Mouse (Mus musculus) kidney, embryonic 14.5 days (tissue): ENCODE measurements at regions not wholly inside any gene's neighbourhood (a gene's known extent, or its start where the extent isn't known, plus 50 kb on each side); places are given as distances from the start of the nearest gene placed in this dataset.
"Not testable (repeated sequence)": the region's sequence is repeated elsewhere in the genome, so short reads cannot be mapped to it uniquely, and the experiment has no call there.

Experiments used
- ATAC-seq: fragments of 200-750 bp; cut with Nextera tagmentation; 2 replicates; pipeline ENCODE4 v1.8.0; 2017; ENCODE audit warnings: moderate number of reproducible peaks, mild to moderate bottlenecking, moderate TSS enrichment, moderate library complexity; ENCODE audit not compliant: low FRiP score, low TSS enrichment
- H3K27ac ChIP-seq: fragments of 300-500 bp; sonication (generic); 2 replicates; pipeline ENCODE4 v1.5.1; 2014; ENCODE audit warnings: low read depth, mild to moderate bottlenecking, low read length, moderate library complexity, mixed read lengths
- H3K27me3 ChIP-seq: fragments of 300-500 bp; sonication (generic); 2 replicates; pipeline ENCODE4 v1.6.1; 2014; ENCODE audit warnings: mild to moderate bottlenecking, low read length; ENCODE audit not compliant: control insufficient read depth, insufficient read depth
- H3K36me3 ChIP-seq: fragments of 300-500 bp; sonication (generic); 2 replicates; pipeline ENCODE4 v1.6.1; 2014; ENCODE audit warnings: low read length, mixed read lengths; ENCODE audit not compliant: control insufficient read depth, insufficient read depth
- H3K4me1 ChIP-seq: fragments of 300-500 bp; sonication (generic); 2 replicates; pipeline ENCODE4 v1.6.1; 2014; ENCODE audit warnings: low read length, mixed read lengths; ENCODE audit not compliant: control insufficient read depth, insufficient read depth
- H3K4me2 ChIP-seq: fragments of 300-500 bp; sonication (generic); replicated peaks from 2 replicates; pipeline ENCODE4 v1.6.1; 2014; ENCODE audit warnings: low read depth, mild to moderate bottlenecking, low read length
- H3K4me3 ChIP-seq: fragments of 300-500 bp; sonication (generic); 2 replicates; pipeline ENCODE4 v1.5.1; 2014; ENCODE audit warnings: mild to moderate bottlenecking, low read length
- H3K9ac ChIP-seq: fragments of 300-500 bp; sonication (generic); 2 replicates; pipeline ENCODE4 v1.6.1; 2014; ENCODE audit warnings: low read depth, mild to moderate bottlenecking, low read length, moderate library complexity
- H3K9me3 ChIP-seq: fragments of 300-500 bp; sonication (generic); 2 replicates; pipeline ENCODE4 v1.6.1; 2016; ENCODE audit warnings: low read length; ENCODE audit not compliant: control insufficient read depth
- WGBS: fragments of 180-500 bp; shearing (Covaris S2); extraction: QIAGEN DNeasy Blood & Tissue Kit; methylation state at CpG from one replicate; pipeline ENCODE4 v1.1.7; 2014; 5-methylcytosine and 5-hydroxymethylcytosine counted together

DNA sequence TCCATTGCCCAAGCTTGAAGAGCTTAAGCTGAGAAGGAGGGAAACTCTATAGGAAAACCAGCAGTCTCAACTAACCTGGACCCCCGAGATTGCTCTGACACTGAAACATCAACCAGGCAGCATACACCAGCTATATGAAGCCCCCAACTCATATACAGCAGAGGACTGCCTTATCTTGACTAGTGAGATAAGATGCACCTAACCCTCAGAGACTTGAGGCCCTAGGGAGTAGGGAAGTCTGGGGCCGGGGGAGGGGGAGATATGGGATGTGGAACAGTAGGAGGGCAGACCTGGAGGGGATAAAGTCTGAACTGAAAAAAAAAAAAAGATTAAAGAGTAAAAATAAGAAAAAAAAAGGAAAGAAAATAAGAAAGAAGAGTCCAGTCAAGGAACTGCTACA is 540.5 kb upstream of the Pkdcc start:
- no peak overlapping the region for H3K4me3 ChIP-seq
- no peaks in the 10 kb centered on the region for H3K4me1 ChIP-seq
- 93% methylated on average over 2 of the region's 2 CpGs for WGBS
- no peak overlapping the region for H3K27ac ChIP-seq
- H3K9me3 ChIP-seq, result 0 out of 2 replicates have a peak, but pooled peaks cover 2% of the 10 kb centered on the region
- no peaks in the 10 kb centered on the region for H3K27me3 ChIP-seq
- no peak overlapping the region for H3K4me2 ChIP-seq
- no peak for ATAC-seq
- H3K36me3 ChIP-seq, result no peaks in the 10 kb centered on the region
- no peak overlapping the region for H3K9ac ChIP-seq

- H3K4me1 ChIP-seq, ATAC-seq, H3K9me3 ChIP-seq, H3K27ac ChIP-seq, H3K36me3 ChIP-seq, H3K9ac ChIP-seq, H3K4me2 ChIP-seq, H3K4me3 ChIP-seq, H3K27me3 ChIP-seq: not testable (repeated sequence)
- 90% methylated on average over 1 of the region's 1 CpGs for WGBS
Observed at GRCm38 (mm10) chr17:82666557-82666956, 548.5 kb upstream of the Pkdcc start.

DNA sequence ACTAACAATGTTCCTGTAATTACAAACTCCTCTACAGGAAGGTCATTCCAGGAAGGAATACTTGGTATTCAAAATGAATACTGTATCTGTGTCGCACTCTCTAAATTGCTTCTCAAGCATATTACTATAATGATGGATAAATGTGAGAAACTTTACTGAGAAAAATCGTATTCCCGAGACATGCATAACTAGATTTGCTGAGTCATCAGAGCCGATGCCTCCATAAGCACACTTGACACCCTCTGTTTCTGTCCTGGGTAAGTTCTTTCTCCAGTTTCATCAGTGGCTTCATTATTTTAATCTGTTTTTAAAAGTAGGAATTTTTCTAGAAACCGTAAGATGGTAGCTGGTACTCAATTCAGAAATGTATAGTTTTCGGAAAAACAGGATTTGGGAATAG is 550.7 kb upstream of the Pkdcc start:
- H3K36me3 ChIP-seq, result no peaks in the 10 kb centered on the region
- H3K4me1 ChIP-seq, result no peaks in the 10 kb centered on the region
- no peaks in the 10 kb centered on the region for H3K9me3 ChIP-seq
- H3K27ac ChIP-seq, result no peak overlapping the region
- H3K4me3 ChIP-seq, result no peak overlapping the region
- no peaks in the 10 kb centered on the region for H3K27me3 ChIP-seq
- H3K4me2 ChIP-seq, result no peak overlapping the region
- 93% methylated on average over 6 of the region's 6 CpGs for WGBS
- no peak for ATAC-seq
- no peak overlapping the region for H3K9ac ChIP-seq

- Histone ChIP-seq H3K36me3 (no peaks in the 10 kb centered on the region), H3K4me3 (no peak overlapping the region), H3K9me3 (no peaks in the 10 kb centered on the region), H3K4me1 (no peaks in the 10 kb centered on the region), H3K27ac (no peak overlapping the region), H3K27me3 (no peaks in the 10 kb centered on the region), H3K4me2 (no peak overlapping the region), H3K9ac (no peak overlapping the region)
- 33% methylated on average over 1 of the region's 1 CpGs for WGBS
- ATAC-seq, result peak; percentile 88
Observed at GRCm38 (mm10) chr17:82636459-82637189, 578.5 kb upstream of the Pkdcc start.

DNA sequence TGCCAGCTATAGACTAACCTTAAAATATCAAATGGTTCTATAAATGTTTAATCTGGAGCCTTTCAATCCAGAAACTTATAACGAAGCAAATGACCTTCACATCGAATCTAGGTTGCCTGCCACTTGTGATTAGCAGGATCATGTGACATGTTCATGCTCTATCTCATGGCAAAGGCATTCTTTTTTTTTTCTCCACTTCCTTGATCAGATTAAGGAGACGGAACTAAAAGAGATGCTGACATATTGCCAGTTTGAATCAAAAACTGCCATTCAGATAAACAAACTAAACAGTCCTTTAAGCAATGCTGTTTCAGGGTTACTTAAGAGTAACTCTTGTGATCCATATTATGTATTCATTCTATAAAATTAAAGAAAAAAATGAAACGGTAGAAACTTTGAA is 579.2 kb upstream of the Pkdcc start:
- no peaks in the 10 kb centered on the region for H3K36me3 ChIP-seq
- peak overlapping the region; percentile 33; the same call in 1 of the 2 replicates for H3K27ac ChIP-seq
- H3K4me1 ChIP-seq, result no peaks in the 10 kb centered on the region
- H3K4me2 ChIP-seq, result no peak overlapping the region
- no peak overlapping the region for H3K9ac ChIP-seq
- 64% methylated on average over 4 of the region's 4 CpGs for WGBS
- H3K9me3 ChIP-seq, result no peaks in the 10 kb centered on the region
- no peak overlapping the region for H3K4me3 ChIP-seq
- no peak for ATAC-seq
- no peaks in the 10 kb centered on the region for H3K27me3 ChIP-seq

DNA sequence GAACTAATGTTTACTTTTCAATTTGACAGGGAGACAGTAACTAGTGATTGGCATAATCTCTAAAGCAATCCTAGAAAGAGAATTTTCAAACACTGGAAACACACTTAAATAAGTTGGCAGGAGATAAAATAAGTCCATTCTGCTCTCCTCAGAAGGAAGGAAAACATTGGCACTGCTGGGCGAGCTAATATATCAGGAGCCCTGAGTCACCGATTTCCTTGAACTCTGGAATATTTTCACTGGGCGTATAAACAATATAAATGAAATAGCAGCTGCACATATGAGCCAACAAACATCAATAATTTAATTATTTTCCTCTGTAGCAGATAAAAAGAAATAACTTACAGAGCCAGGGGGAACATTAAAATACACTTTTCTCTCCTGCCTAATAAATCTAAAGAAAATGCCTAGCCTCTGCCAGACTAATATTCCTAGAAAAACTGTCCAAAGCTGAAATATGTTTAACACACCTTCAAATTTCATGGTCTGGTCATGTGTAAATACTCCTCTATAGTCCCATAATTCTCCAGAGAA is 608.4 kb upstream of the Pkdcc start:
- Histone ChIP-seq H3K27ac (no peak overlapping the region), H3K9me3 (no peaks in the 10 kb centered on the region), H3K27me3 (no peaks in the 10 kb centered on the region), H3K9ac (no peak overlapping the region), H3K4me2 (no peak overlapping the region), H3K36me3 (no peaks in the 10 kb centered on the region), H3K4me1 (no peaks in the 10 kb centered on the region), H3K4me3 (no peak overlapping the region)
- WGBS, result 64% methylated on average over 3 of the region's 3 CpGs
- no peak for ATAC-seq

- H3K27ac ChIP-seq, result no peak overlapping the region
- 54% methylated on average over 2 of the region's 2 CpGs for WGBS
- no peak for ATAC-seq
Observed at GRCm38 (mm10) chr17:82583801-82584200, 631.3 kb upstream of the Pkdcc start.

GRCm38 (mm10) chr17:82533521-82533920 is 681.6 kb upstream of the Pkdcc start:
- 75% methylated on average over 5 of the region's 5 CpGs for WGBS
- Histone ChIP-seq H3K9ac (no peak overlapping the region), H3K27me3 (no peaks in the 10 kb centered on the region), H3K27ac (no peak overlapping the region), H3K36me3 (no peaks in the 10 kb centered on the region), H3K4me3 (no peak overlapping the region), H3K4me1 (no peaks in the 10 kb centered on the region), H3K9me3 (no peaks in the 10 kb centered on the region), H3K4me2 (no peak overlapping the region)
- ATAC-seq, result no peak

More at GRCm38 (mm10) chr17:82583801-82584200, 631.3 kb upstream of the Pkdcc start:
- Histone ChIP-seq H3K9me3 (no peaks in the 10 kb centered on the region), H3K36me3 (no peaks in the 10 kb centered on the region), H3K4me3 (no peak overlapping the region), H3K4me2 (no peak overlapping the region), H3K4me1 (no peaks in the 10 kb centered on the region), H3K27me3 (no peaks in the 10 kb centered on the region), H3K9ac (no peak overlapping the region)

GRCm38 (mm10) chr17:82518129-82518528 is 697.0 kb upstream of the Pkdcc start:
- H3K36me3 ChIP-seq, result no peaks in the 10 kb centered on the region
- no peaks in the 10 kb centered on the region for H3K4me1 ChIP-seq
- no peak overlapping the region for H3K9ac ChIP-seq
- no peak overlapping the region for H3K27ac ChIP-seq
- H3K9me3 ChIP-seq, result no peaks in the 10 kb centered on the region
- no peak for ATAC-seq
- H3K4me3 ChIP-seq, result no peak overlapping the region
- H3K4me2 ChIP-seq, result no peak overlapping the region
- H3K27me3 ChIP-seq, result no peaks in the 10 kb centered on the region
